Mouse (Mus musculus): ENCODE results near the gene Fbxw13.
"Not testable (repeated sequence)": the region's sequence is repeated elsewhere in the genome, so short reads cannot be mapped to it uniquely, and the experiment has no call there.

The Fbxw13 gene

GRCm38 (mm10) chr9:109195875-109196274, at the start of gene Fbxw13:
Gene Fbxw13, minus strand, starts transcription at chr9:109195975.
- DNase-seq, result not testable (repeated sequence)

- no peak for DNase-seq
Observed at GRCm38 (mm10) chr9:109234654-109235053, 38.9 kb upstream of the Fbxw13 start, which contains the start of gene Fbxw20. Gene Fbxw20, minus strand, starts transcription at chr9:109234754.

GRCm38 (mm10) chr9:109218449-109218848, 22.7 kb upstream of the Fbxw13 start:
- DNase-seq, result no peak

DNA sequence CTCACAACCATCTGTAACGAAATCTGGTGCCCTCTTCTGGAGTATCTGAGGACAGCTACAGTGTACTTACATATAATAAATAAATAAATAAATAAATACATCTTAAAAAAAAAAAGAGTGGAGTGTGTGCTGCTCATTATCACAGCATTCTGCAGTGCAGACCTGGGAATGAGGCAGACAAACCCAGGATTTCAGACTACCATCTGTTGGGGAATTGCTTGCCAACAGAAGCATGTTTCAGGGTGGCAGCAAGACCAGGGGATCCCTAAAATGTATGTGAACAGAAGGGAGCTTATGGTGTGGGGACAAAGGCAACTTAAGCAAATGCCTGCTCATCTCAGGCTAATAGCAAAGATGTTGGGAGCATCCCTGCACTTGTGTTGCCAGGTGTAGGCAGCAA, 5.6 kb upstream of the Fbxw13 start:
- DNase-seq, result not testable (repeated sequence)

DNA sequence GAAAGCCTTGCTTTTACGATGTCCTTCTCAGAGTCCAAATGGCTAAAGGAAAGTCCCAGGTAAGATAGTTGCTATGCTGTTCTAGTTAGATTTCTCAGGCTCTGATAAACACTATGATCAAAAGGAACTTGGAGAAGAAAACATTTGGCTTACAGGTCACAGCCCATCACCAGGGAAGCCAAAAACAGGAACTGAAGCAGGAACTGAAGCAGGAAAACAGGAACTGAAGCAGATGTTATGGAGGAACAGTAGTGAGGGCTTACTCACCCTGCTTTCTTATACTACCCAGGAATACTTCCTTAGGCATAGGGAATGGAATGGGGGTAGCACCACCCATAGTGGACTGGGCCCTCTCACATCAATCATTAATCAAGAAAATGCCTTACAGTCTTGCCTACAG, 4.6 kb upstream of the Fbxw13 start:
- no peak for DNase-seq

- DNase-seq, result no peak
Observed at GRCm38 (mm10) chr9:109199353-109199752, 3.6 kb upstream of the Fbxw13 start.

GRCm38 (mm10) chr9:109177208-109177607, 18.6 kb downstream of the Fbxw13 start:
- DNase-seq, result no peak

GRCm38 (mm10) chr9:109176301-109176700, 19.5 kb downstream of the Fbxw13 start:
- DNase-seq, result no peak

DNA sequence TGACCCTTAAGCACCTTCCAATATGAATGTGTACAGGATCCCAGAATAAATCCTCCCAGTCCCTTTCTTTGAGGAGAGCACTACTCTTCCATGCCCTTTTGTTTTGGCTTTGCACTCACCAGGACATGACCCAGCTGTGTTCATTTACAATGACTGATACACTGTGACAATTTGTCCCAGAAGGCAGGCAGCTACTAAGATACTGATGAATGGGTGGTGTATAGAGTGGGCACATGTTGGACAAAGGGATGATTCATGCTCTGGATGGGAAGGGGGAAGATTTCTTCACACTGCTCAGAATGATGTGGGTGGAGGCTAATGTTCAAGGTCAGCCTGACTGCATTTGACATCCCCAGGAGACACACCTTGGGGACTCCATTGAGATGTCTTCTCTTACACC, 28.5 kb downstream of the Fbxw13 start:
- DNase-seq, result no peak

- no peak for DNase-seq
Observed at GRCm38 (mm10) chr9:109161941-109162340, 33.8 kb downstream of the Fbxw13 start, which contains the start of gene Fbxw21. Gene Fbxw21, minus strand, starts transcription at chr9:109162041.

DNA sequence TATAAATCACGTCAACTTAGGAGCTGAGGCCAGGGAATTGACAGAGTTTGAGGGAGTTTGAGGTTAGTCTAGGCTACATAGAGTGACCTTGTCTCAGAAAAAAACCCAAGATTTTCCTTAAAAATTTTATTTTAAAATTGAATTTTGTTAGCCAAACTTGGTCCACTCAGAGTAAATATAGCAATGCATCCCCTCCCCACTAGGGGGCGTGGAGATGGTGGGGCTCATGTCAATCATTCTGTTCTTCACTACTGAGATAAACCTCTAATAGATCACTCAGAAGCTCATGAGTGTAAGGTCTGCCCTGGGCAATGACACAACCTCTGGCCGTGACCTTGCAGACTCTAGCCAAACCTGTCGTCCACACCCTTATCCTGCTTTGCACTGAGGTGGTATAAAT, 55.4 kb downstream of the Fbxw13 start:
- DNase-seq, result not testable (repeated sequence)

DNA sequence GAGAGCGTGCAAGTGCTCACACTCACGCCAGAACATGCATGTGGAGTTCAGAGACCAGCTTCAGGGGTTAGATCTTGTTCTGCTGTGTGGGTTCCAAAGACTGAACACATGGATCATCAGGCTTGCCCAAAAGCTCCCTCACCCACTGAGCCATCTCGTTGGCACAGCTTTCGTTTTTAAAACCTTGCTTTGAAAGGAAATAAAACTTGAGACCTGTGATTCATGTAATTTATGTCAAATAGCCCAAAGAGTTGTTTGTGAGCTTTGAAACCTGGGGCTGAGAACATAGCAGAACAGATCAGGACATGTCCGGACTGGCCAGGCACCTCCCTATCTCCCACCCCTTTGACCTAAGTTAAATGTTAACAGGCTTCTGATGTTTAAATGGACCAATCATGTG, 65.7 kb downstream of the Fbxw13 start:
- DNase-seq, result no peak
